8 mouse cellular contexts compared by ENCODE assay signal in the genomic region with DNA sequence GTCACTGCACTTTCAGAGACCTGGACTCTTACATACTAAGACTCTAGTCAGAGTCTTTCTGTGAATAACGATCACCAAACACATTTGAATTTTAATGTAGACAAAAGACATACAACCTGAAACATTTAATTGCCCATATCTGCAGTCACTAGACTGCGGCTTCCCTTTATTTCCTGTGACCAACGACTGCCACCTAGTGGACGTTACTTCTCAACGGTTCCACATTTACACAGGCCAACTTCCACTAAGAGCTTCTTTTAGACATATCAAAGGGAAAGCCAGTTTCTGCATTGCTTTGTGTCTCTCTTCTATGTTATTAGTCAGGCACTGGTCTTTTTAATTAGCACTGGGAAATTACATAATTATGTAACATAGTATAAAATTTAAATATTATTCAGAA. TPM values are rescaled to one million over a fixed set of nuclear protein-coding genes. Genes with fewer than 3 reads are reported as not detected.
DNase-seq lines count a peak whose midpoint lies in the region; TF ChIP-seq lines count a peak whose summit lies in the region.

No protein-coding gene starts in this region.

- no peak overlapping the region for H3K27ac ChIP-seq in layer of hippocampus, adult 2 months

- TF ChIP-seq CTCF in layer of hippocampus, adult 2 months (conservative IDR thresholded peaks at IDR 0.05), result peak; percentile 92

- DNase-seq in adrenal gland, adult (ENCODE audit: inconsistent age in 2 of 2, low spot score in 1 of 2), result peak; percentile 18 to 82
- DNase-seq in adrenal gland, adult 8-10 months, result no peak
- peak; percentile 44 for DNase-seq in T-cell, adult 2 months (ENCODE audit: low spot score)
- peak; percentile 90 for DNase-seq in embryo, embryonic 10.5 days (ENCODE audit: low spot score)
- peak; percentile 64 for DNase-seq in heart, postnatal 4 days
- peak; percentile 50 to 62 for DNase-seq in layer of hippocampus, adult 2 months (ENCODE audit: low spot score in 2 of 2)
- peak; percentile 72 for DNase-seq in lung, postnatal 10 days
- peak; percentile 61 to 73 for DNase-seq in right cerebral cortex, adult 2 months (ENCODE audit: low spot score in 2 of 2)

- H3K4me3 ChIP-seq in layer of hippocampus, adult 2 months, result no peak overlapping the region

RNA-seq across cellular contexts. Expression of a gene that starts 20.2 kb away (rescaled TPM):
- 1 to 10 TPM; 2.9 to 6.2 (median 4.0) TPM for total RNA-seq in adrenal gland, adult 8-10 months (2022)
- 1 to 10 TPM; 4.1 to 5.6 TPM for total RNA-seq in heart, postnatal 4 days (2021)
- total RNA-seq in layer of hippocampus, adult 2 months (2021), result 1 to 10 TPM; 1.4 to 1.6 TPM
